Mouse (Mus musculus): ENCODE measurements around the gene Rac1. TPM values are rescaled to one million over a fixed set of nuclear protein-coding genes. Genes with fewer than 3 reads are reported as not detected.
A peak's percentile ranks its signal among the peaks of the same experiment; 100 is the strongest.

The Rac1 gene
- total RNA-seq, 2 experiments from 2014 or later = 403 TPM

DNA sequence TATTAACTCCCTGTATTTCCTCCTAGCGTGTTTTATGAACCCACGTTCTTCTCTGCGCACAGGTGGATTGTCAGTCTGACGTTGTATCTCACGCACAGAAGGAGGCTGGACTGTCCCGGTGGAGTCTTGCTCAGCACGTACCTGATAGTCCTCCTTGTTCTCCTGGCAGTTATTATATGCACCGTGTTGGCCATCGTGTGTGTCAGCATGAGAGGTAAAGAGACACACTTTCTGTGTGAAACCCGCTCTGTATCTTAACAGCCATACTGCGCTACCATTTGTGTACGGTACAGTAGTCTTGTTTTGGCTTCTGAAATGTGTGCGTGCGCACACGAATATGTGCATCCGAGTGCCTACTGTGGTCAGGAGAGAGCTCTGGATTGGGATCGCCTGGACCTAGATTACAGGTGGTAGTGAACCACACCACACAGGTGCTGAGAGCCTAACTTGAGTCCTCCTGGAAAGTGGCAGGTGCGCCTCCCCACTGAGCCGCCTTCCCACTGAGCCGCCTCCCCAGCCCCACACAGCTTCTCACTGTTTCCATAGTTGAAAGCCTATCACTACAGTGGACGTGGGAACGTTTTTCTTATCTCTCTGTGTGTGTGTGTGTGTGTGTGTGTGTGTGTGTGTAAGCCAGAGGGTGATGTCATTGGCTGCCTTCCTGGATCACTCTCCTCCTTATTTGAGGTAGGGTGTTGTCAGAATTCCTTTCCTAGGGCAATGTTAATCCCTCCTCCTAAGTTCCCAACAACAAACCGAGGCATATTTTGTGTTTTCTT, 60.8 kb downstream of the Rac1 start:
- DNase-seq (ENCODE audit: low spot score in 2 of 2) = no peak
- intact Hi-C loops (cut with DNase I) = no loop called here

DNA sequence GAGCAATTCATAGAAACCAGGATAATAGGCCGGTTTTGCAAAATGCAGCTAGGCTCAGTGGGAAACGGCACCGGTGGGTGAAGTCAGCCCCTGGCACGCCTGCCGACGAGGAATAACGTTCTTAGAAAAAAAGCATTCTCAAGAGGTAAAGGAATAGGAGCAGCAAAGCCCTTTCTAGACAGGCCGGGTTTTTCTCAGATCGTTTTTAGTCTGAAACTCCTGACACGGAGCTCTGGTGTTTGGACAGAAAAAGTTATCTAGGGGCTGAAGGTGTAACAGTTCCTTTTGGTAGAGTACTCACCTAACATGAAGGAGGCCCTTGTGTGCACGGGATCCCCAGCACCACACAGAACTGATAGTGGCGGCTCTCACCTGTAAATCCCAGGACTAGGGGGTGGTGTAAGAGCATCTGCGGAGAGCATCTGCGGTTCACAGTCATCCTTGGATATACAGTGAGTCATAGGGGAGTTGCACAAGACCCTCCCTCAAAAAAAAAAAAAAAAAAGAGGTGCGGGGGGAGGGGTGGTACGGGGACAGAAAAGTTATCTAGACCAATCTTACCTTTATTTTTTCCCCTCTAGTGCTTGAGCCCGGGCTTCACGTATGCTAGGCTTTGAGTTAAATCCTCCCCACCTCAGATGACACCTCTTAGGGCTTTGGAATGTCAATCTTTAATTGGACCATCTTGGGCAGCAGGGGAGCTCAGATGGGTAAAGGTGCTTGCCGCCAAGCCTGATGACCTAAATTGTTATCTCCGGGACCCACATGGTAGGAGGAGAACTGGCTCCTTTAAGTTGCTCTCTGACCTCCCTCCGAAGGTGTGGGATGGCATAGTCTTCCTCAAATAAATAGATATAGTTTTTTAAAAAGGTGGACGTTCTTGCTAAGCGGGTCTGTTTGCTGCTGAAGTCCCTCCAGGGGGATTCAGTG, 62.4 kb downstream of the Rac1 start:
- DNase-seq (ENCODE audit: low spot score in 2 of 2) = no peak
- intact Hi-C loops (cut with DNase I) = no loop called here

DNA sequence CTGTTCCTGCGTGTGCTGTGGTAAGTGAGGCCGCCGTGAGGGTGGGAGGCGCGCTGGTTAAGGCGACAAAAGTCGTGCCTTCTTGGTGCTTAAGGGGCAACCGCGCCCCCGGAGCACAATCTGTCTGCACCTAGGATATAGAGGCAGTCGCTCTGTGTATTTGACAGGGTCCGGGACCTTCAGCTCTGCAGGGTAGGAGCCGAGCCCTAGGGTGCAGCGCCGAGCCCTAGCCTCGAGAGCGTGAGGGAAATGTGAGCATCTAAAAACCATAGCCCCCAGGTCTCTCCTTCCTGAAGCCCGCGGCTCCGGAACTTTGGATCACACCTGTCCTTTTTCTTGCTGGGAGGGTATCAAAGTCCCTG, 63.1 kb downstream of the Rac1 start:
- intact Hi-C loops (cut with DNase I) = loop anchor here (5.0 kb wide), 1 partner anchor 62 kb away; the partner anchor contains the start of gene Kdelr2
- no peak for DNase-seq (ENCODE audit: low spot score in 2 of 2)

DNA sequence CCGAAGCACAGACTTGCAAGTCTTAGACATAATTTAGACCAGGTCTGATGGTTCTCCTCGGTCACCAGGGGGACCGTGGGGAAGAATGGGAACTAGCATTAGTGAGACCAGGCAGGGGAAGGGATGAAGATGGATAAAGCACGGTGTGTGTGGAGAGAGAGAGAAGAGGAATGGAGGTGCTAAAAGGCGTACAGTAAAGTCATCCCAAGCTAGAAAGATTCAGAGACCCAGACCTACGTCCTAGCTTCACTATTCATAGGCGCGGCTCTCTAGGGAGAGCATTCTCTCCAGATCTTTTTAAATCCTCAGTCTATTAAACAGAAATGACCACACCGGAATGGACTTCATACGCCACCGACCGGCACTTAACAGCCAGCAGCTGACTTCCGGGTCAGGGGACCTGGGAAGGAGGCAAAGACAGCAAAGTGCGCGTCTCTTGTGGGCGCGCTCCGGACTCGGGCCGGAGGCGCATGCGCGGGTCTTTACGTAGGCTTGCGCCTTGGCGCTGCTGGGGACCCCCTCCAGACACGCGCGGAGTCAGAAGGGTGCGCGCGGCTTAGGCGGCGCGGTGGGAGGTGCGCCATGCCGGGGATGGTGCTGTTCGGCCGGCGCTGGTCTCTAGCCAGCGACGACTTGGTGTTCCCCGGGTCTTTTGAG, 63.6 kb downstream of the Rac1 start, which contains the start of gene Daglb:
Daglb (plus strand) TSS at position 485 of the 657 bp plus-strand sequence.
- intact Hi-C loops (cut with DNase I) = loop anchor here (5.0 kb wide), 1 partner anchor 62 kb away; the partner anchor contains the start of gene Kdelr2
- peak; percentile 89 to 93 for DNase-seq (ENCODE audit: low spot score in 2 of 2)

DNA sequence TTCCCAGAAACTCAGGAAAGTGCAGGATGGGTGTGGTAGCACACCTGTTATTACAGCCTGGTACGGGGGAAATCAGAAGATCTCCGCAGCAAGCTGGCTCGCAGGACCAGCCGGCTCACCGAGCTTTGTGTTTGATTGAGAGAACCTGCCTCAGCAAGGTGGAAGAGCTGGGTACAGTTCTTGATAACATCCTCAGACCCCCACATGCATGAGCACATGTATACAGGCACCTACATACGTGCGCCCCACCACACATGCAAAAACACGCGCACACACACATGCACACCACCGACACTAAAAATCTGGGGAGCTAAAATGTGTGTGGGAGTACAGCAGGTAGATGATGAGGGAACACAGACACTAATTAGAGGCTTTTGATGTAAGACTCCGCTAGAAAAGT, 64.2 kb downstream of the Rac1 start:
- intact Hi-C loops (cut with DNase I) = loop anchor here (5.0 kb wide), 1 partner anchor 61 kb away; the partner anchor contains the start of gene Kdelr2
- DNase-seq (ENCODE audit: low spot score in 2 of 2) = no peak

Other genes starting within 250 kb of the Rac1 start
- 1 to 10 TPM; 7.8 to 8.3 TPM for gene Zfp853, start 234.4 kb downstream of the Rac1 start, total RNA-seq (2021)
- 10 to 100 TPM; 22.2 to 22.3 TPM for gene E130309D02Rik, start 212.7 kb downstream of the Rac1 start, total RNA-seq (2021)
- 10 to 100 TPM; 35.8 to 37.4 TPM for gene Zdhhc4, start 198.8 kb downstream of the Rac1 start, total RNA-seq (2021)
- 1 to 10 TPM; 1.4 to 1.9 TPM for gene Grid2ip, start 170.7 kb downstream of the Rac1 start, total RNA-seq (2021)
- 10 to 100 TPM; 41.3 to 43.4 TPM for gene Kdelr2, start 124.2 kb downstream of the Rac1 start, total RNA-seq (2021)
- gene Daglb, start 63.5 kb downstream of the Rac1 start, total RNA-seq (2021) = 10 to 100 TPM; 24.8 to 25.7 TPM
- 10 to 100 TPM; 53.5 to 59.4 TPM for gene Cyth3, start 94.4 kb upstream of the Rac1 start, total RNA-seq (2021)
- gene Usp42, start 204.2 kb upstream of the Rac1 start, total RNA-seq (2021) = 10 to 100 TPM; 21.7 to 25.3 TPM